Mouse (Mus musculus): ENCODE measurements around the gene Clip4.

GRCm38 (mm10) chr17:71874077-71874476 lies 105.8 kb downstream of the Clip4 start:
- TF ChIP-seq POLR2A (IDR thresholded peaks at IDR 0.05; ENCODE audit: low read depth, low read length) (no peak), CTCF (IDR thresholded peaks at IDR 0.05; ENCODE audit: extremely low read depth, insufficient read length, insufficient replicate concordance, low read depth, low read length) (peak; percentile 76; the same call in 1 of the 2 replicates)
